Mouse (Mus musculus) brain, embryonic 14.5 days (tissue): ENCODE data around the gene Tpd52l2.

Source experiments
- CTCF ChIP-seq: fragments of 200-500 bp; IDR thresholded peaks from 2 replicates; pipeline ENCODE4 v1.5.1; 2012; ENCODE audit warnings: inconsistent platforms, mild to moderate bottlenecking, moderate library complexity, borderline replicate concordance; ENCODE audit not compliant: insufficient read depth, insufficient read length; ENCODE audit errors: extremely low read depth
- POLR2A ChIP-seq: fragments of 200-500 bp; IDR thresholded peaks from 2 replicates; pipeline ENCODE4 v1.6.1; 2012; ENCODE audit warnings: mild to moderate bottlenecking, inconsistent platforms, borderline replicate concordance; ENCODE audit not compliant: poor library complexity, insufficient read depth, insufficient read length, severe bottlenecking; ENCODE audit errors: extremely low read depth

DNA sequence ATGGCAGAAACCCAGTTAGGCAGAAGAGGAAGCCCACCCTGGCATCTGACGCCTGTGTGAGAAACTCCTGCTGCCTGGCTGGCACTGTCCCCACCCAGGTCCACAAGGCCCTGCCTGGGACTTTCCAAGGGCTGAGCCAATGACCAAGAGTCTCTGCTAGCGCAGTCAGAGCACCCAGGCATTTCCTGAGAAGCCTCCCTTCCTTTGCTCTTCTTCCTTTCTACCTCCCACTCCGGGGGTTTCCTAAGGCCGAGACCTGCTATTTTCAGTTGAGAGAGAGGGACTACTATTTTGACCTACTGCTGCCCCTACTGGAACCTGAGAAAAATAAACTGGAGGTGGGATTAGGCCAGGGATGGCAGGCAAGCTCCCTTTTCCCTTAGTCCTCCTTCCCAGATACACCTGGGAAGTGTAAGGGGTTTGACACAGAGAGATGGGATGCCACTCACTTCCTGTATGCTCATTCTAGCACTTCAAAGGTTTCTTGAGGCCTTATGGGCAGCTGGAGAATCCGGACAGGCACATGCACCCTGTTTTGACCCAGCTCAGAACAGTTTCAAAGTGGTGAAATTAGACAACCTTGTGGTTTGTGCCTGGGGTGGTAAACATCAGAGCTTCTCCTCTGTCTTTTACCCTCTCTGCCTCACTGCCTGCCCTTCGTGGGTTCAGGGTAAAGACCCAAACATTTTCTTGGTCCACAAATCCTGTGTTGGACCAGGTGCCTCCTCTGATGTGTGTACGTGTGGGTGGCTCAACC, 13.2 kb upstream of the Tpd52l2 start:
- TF ChIP-seq CTCF = peak; percentile 6; the same call in 1 of the 2 replicates
- TF ChIP-seq POLR2A = no peak
